8 mouse cellular contexts compared by ENCODE assay signal in the genomic region with DNA sequence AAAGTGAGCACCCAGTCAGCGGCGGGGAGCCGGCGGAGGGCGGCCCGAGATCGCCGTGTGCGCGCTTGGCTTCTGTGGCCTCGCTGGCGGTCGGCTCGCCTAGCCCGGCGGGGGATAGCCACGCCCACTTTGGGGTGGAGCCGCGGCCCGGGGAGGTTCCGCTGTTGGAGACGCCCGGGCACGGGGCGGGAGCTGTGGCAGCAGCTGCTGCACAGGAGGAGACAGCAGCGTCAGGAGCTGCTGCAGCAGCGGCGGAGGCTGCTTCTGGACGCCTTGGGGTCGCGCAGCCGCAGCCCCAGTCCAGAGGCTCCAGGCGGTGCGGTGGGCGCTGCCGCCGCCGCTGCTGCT. TPM values are rescaled to one million over a fixed set of nuclear protein-coding genes. Genes with fewer than 3 reads are reported as not detected.
DNase-seq lines count a peak whose midpoint lies in the region; ATAC-seq lines count a peak whose summit lies in the region.

A gene (plus strand): TSS at position 181 of the 348 bp plus-strand sequence.

- DNase-seq in 3T3-L1 (ENCODE audit: low read depth, low spot score) = peak; percentile 94
- peak; percentile 97 for DNase-seq in adrenal gland, postnatal 4 days (ENCODE audit: low spot score in 2 of 2)
- DNase-seq in embryonic facial prominence, embryonic 14.5 days (ENCODE audit: low spot score) = peak; percentile 97
- DNase-seq in heart, adult 8-10 months (ENCODE audit: low spot score) = peak; percentile 96
- peak; percentile 96 to 99 for DNase-seq in monocyte, adult 2 months (ENCODE audit: low read depth in 1 of 2, low spot score in 2 of 2)
- peak; percentile 98 to 99 for DNase-seq in spleen, postnatal 36 days (ENCODE audit: low spot score in 2 of 2)

- peak; percentile 95 for ATAC-seq in embryonic facial prominence, embryonic 14.5 days (ENCODE audit: low read depth)
- peak; percentile 94 for ATAC-seq in kidney, embryonic 14.5 days (ENCODE audit: low FRiP score, low TSS enrichment)
- peak; percentile 90 for ATAC-seq in limb, embryonic 15.5 days (ENCODE audit: insufficient number of reproducible peaks, low FRiP score, low TSS enrichment, low read depth)

- H3K36me3 ChIP-seq in embryonic facial prominence, embryonic 14.5 days (ENCODE audit: control insufficient read depth, insufficient read depth, low read length) = no peaks in the 10 kb centered on the region
- H3K36me3 ChIP-seq in kidney, embryonic 14.5 days (ENCODE audit: control insufficient read depth, insufficient read depth, low read length) = no peaks in the 10 kb centered on the region
- H3K36me3 ChIP-seq in limb, embryonic 15.5 days = no peaks in the 10 kb centered on the region

- H3K27ac ChIP-seq in embryonic facial prominence, embryonic 14.5 days (replicated peaks; ENCODE audit: low read depth, low read length) = peak within 1 kb of the TSS; percentile 94
- H3K27ac ChIP-seq in kidney, embryonic 14.5 days (ENCODE audit: low read depth, low read length) = peak within 1 kb of the TSS; percentile 92
- H3K27ac ChIP-seq in limb, embryonic 15.5 days = peak within 1 kb of the TSS; percentile 94

- no peaks in the 10 kb centered on the region; the same call in 1 of the 2 replicates for H3K4me1 ChIP-seq in embryonic facial prominence, embryonic 14.5 days (ENCODE audit: control insufficient read depth, insufficient read depth, low read length)
- H3K4me1 ChIP-seq in kidney, embryonic 14.5 days (ENCODE audit: control insufficient read depth, insufficient read depth, low read length) = peaks cover 6% of the 10 kb centered on the region; the same call in 1 of the 2 replicates
- peaks cover 39% of the 10 kb centered on the region for H3K4me1 ChIP-seq in limb, embryonic 15.5 days

- H3K4me3 ChIP-seq in embryonic facial prominence, embryonic 14.5 days (ENCODE audit: low read depth, low read length) = peak within 1 kb of the TSS; percentile 73
- H3K4me3 ChIP-seq in kidney, embryonic 14.5 days (ENCODE audit: low read length) = peak within 1 kb of the TSS; percentile 76
- peak within 1 kb of the TSS; percentile 76 for H3K4me3 ChIP-seq in limb, embryonic 15.5 days

- H3K9me3 ChIP-seq in embryonic facial prominence, embryonic 14.5 days (ENCODE audit: control insufficient read depth, low read length) = no peaks in the 10 kb centered on the region
- H3K9me3 ChIP-seq in kidney, embryonic 14.5 days (ENCODE audit: control insufficient read depth, low read length) = no peaks in the 10 kb centered on the region
- H3K9me3 ChIP-seq in limb, embryonic 15.5 days = no peaks in the 10 kb centered on the region

- WGBS in embryonic facial prominence, embryonic 14.5 days = 3% methylated on average over 6 of the region's 38 CpGs
- WGBS in kidney, embryonic 14.5 days = under 1% methylated on average over 34 of the region's 38 CpGs
- WGBS in limb, embryonic 15.5 days = under 1% methylated on average over 34 of the region's 38 CpGs

- H3K9ac ChIP-seq in embryonic facial prominence, embryonic 14.5 days (ENCODE audit: low read depth, low read length) = peak within 1 kb of the TSS; percentile 87
- H3K9ac ChIP-seq in kidney, embryonic 14.5 days (ENCODE audit: low read depth, low read length) = peak within 1 kb of the TSS; percentile 78
- peak within 1 kb of the TSS; percentile 79 for H3K9ac ChIP-seq in limb, embryonic 15.5 days

- H3K4me2 ChIP-seq in embryonic facial prominence, embryonic 14.5 days (ENCODE audit: low read depth, low read length) = peak within 1 kb of the TSS; percentile 97
- H3K4me2 ChIP-seq in kidney, embryonic 14.5 days (replicated peaks; ENCODE audit: low read depth, low read length) = peak within 1 kb of the TSS; percentile 99
- H3K4me2 ChIP-seq in limb, embryonic 15.5 days = peak within 1 kb of the TSS; percentile 99

- H3K27me3 ChIP-seq in embryonic facial prominence, embryonic 14.5 days (replicated peaks; ENCODE audit: control insufficient read depth, insufficient read depth, low read length) = peaks cover 12% of the 10 kb centered on the region
- peaks cover 8% of the 10 kb centered on the region for H3K27me3 ChIP-seq in kidney, embryonic 14.5 days (ENCODE audit: control insufficient read depth, insufficient read depth, low read length)
- peaks cover 24% of the 10 kb centered on the region for H3K27me3 ChIP-seq in limb, embryonic 15.5 days

RNA-seq across cellular contexts. Expression of the gene that starts here (rescaled TPM):
- total RNA-seq in adrenal gland, postnatal 4 days (2021) = 10 to 100 TPM; 13.0 to 15.9 TPM
- polyA plus RNA-seq in embryonic facial prominence, embryonic 14.5 days (2014; fragmentation: Nextera tagmentation; extraction: Ambion mirVana) = 9.6 and 10.2 TPM in 2 replicates
- 10 to 100 TPM; 19.2 to 31.4 (median 26.0) TPM for total RNA-seq in heart, adult 8-10 months (2022)
- 4.0 and 5.7 TPM in 2 replicates for polyA plus RNA-seq in kidney, embryonic 14.5 days (2014; fragmentation: Nextera tagmentation; extraction: Ambion mirVana)
- 11.6 and 14.9 TPM in 2 replicates for polyA plus RNA-seq in limb, embryonic 15.5 days (2015; fragmentation: Nextera tagmentation; extraction: Ambion mirVana)

Comparison
In these comparisons a context has a peak if more than half of its experiments do, and no peak if none do; other contexts are left out.
1. Peak in every context shown above with its lines: DNase-seq, ATAC-seq, H3K4me3 ChIP-seq and H3K27ac ChIP-seq.